Mouse (Mus musculus) liver, embryonic 12.5 days (tissue): Measurements from ENCODE around the gene Prune1. TPM values are rescaled to one million over a fixed set of nuclear protein-coding genes. Genes with fewer than 3 reads are reported as not detected.

Experiments
- ATAC-seq: fragments of 200-750 bp; cut with Nextera tagmentation; 2 replicates; pipeline ENCODE4 v1.8.0; 2017; ENCODE audit warnings: moderate number of reproducible peaks, mild to moderate bottlenecking, moderate library complexity
- H3K27ac ChIP-seq: fragments of 300-500 bp; sonication (generic); 2 replicates; pipeline ENCODE4 v1.5.1; 2016; ENCODE audit warnings: mild to moderate bottlenecking
- H3K27me3 ChIP-seq: fragments of 300-500 bp; sonication (generic); replicated peaks from 2 replicates; pipeline ENCODE4 v1.6.1; 2016; ENCODE audit warnings: mild to moderate bottlenecking, moderate library complexity
- H3K36me3 ChIP-seq: fragments of 300-500 bp; sonication (generic); 2 replicates; pipeline ENCODE4 v1.6.1; 2016; ENCODE audit warnings: mild to moderate bottlenecking, moderate library complexity
- H3K4me1 ChIP-seq: fragments of 300-500 bp; sonication (generic); 2 replicates; pipeline ENCODE4 v1.6.1; 2016
- H3K4me2 ChIP-seq: fragments of 300-500 bp; sonication (generic); 2 replicates; pipeline ENCODE4 v1.6.1; 2016; ENCODE audit warnings: mild to moderate bottlenecking, moderate library complexity
- H3K4me3 ChIP-seq: fragments of 300-500 bp; sonication (generic); 2 replicates; pipeline ENCODE4 v1.5.1; 2016; ENCODE audit warnings: mild to moderate bottlenecking, moderate library complexity
- H3K9ac ChIP-seq: fragments of 300-500 bp; sonication (generic); 2 replicates; pipeline ENCODE4 v1.6.1; 2016; ENCODE audit warnings: mild to moderate bottlenecking, moderate library complexity
- H3K9me3 ChIP-seq: fragments of 300-500 bp; sonication (generic); replicated peaks from 2 replicates; pipeline ENCODE4 v1.6.1; 2016; ENCODE audit warnings: mild to moderate bottlenecking, moderate library complexity
- WGBS: fragments of 180-500 bp; shearing (Covaris S2); methylation state at CpG from one replicate; pipeline ENCODE4 v1.1.7; 2016; ENCODE audit not compliant: insufficient replicate concordance; 5-methylcytosine and 5-hydroxymethylcytosine counted together
- polyA plus RNA-seq: library from polyadenylated mRNA; unstranded; fragments of >200 nt; fragmentation: Nextera tagmentation; extraction: Ambion mirVana; gene quantifications from 2 replicates; pipeline ENCODE4 v1.2.1, GENCODE M21; 2016

The Prune1 gene
- polyA plus RNA-seq, 1 experiment from 2014 or later = 11.8 TPM

DNA sequence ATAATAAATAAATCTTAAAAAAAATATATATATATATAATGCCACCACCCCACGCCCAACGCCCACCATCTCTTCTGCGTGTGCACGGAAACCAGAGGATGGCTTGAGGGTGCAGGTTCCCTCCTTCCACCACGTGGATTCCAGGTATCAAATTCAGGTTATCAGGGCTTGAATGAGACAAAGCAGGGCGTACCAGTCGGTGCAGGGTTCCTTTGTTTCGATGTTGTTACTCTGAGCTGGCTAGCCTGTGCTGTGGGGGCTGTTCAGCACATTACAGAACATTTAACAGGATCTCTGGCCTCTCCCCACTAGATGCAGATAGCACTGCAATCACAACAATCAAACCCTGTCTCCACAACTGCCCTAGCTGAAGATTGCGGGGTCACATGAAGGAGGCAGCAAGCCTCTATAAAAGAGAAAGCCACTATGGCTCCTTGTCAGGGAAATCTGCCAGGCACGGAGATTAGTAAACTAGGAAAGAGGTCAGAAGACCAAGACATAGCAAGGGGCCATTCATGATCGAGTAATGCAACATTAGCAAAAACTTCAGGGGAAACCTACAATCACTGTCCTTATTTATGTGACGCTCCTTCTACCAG, 11.0 kb downstream of the Prune1 start:
- Histone ChIP-seq H3K4me2 (no peak overlapping the region), H3K9ac (no peak overlapping the region), H3K36me3 (peaks cover 41% of the 10 kb centered on the region), H3K27me3 (no peaks in the 10 kb centered on the region), H3K9me3 (no peaks in the 10 kb centered on the region), H3K4me3 (no peak overlapping the region), H3K4me1 (peaks cover 28% of the 10 kb centered on the region), H3K27ac (no peak overlapping the region)
- ATAC-seq = no peak
- 77% methylated on average over 12 of the region's 12 CpGs for WGBS

DNA sequence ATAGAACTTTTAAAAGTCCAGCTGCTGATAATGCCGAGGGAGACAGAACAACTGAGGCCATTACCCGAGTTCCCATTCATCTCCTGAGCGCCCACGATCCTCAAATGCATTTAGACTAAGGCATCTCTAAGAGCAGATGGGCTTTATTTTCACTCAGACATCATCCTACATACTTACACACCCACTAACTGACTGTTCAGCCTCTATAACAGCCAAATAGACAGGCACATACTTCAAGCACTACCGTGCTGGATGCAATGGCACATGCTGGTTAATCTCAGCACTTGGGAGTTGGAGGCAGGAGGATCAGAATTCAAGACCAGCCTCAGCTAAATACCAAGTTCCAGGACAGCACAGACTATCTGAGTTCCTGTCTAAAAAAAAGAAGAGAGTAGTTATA, 12.1 kb downstream of the Prune1 start:
- WGBS = 82% methylated on average over 5 of the region's 5 CpGs
- Histone ChIP-seq H3K36me3 (peaks cover 48% of the 10 kb centered on the region), H3K4me3 (no peak overlapping the region), H3K9me3 (no peaks in the 10 kb centered on the region), H3K27me3 (no peaks in the 10 kb centered on the region), H3K9ac (no peak overlapping the region), H3K4me2 (no peak overlapping the region), H3K4me1 (peaks cover 17% of the 10 kb centered on the region), H3K27ac (no peak overlapping the region)
- ATAC-seq = no peak

DNA sequence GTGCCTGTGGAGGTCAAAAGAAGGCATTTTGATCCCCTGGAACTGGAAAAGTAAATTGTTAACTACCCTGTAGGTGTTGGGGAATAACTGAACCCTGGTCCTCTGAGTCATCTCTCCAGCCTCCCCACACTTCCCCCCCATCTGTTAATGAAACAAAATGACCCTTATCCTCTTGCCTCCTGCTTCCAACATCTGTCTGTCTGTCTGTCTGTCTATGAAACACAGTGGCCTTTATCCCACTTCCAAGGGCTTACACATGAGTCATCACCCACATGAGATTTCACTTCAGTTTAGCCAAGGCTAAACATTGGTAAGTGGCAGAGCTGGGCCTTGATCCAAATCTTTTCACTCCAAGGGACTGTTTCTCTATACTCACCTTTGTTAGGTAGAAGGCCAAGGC, 14.0 kb downstream of the Prune1 start:
- Histone ChIP-seq H3K27ac (no peak overlapping the region), H3K4me2 (no peak overlapping the region), H3K4me1 (peaks cover 14% of the 10 kb centered on the region), H3K27me3 (no peaks in the 10 kb centered on the region), H3K36me3 (peaks cover 57% of the 10 kb centered on the region), H3K4me3 (no peak overlapping the region), H3K9ac (no peak overlapping the region), H3K9me3 (no peaks in the 10 kb centered on the region)
- ATAC-seq = no peak

DNA sequence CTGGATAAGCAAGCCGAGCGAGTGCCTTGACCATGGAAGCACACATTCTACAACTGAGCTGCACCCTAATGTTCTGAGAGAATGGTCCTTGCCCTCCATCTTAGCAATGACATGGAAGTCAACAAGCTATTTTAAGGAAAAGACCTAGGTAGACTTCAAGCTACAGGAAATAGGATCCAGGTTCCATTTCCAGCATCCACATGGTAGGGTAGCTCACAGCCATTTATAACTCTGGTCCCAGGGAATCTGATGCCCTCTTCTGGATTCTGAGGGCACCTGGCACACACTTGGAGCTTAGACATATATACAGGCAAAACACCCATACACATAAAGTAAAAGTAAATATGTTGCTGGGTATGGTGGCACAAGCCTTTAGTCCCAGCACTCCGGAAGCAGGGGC, 15.8 kb downstream of the Prune1 start:
- H3K9ac ChIP-seq = no peak overlapping the region
- H3K36me3 ChIP-seq = peaks cover 73% of the 10 kb centered on the region
- no peak for ATAC-seq
- H3K27me3 ChIP-seq = no peaks in the 10 kb centered on the region
- H3K9me3 ChIP-seq = no peaks in the 10 kb centered on the region
- 91% methylated on average over 3 of the region's 3 CpGs for WGBS
- H3K4me1 ChIP-seq = peaks cover 15% of the 10 kb centered on the region
- no peak overlapping the region for H3K4me2 ChIP-seq
- H3K27ac ChIP-seq = no peak overlapping the region
- H3K4me3 ChIP-seq = no peak overlapping the region

DNA sequence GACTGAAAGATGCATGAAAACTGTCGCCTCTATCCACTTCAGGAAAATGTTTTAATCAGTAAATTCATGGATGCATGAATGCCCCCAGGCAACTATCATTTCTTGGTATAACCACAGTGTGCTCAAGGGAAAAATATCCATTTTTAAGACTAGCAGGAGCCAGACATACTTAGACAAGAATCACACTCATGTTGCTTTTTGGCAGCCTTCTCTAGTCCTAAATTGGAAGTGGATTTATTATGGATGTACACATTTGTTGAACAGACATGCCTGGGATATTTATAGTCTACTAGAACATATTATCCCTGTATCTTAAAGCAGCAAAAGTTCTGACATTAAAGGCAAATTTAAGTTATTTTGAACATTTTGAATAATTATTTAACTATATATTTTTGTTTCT, 17.2 kb downstream of the Prune1 start:
- peaks cover 80% of the 10 kb centered on the region for H3K36me3 ChIP-seq
- 78% methylated on average over 1 of the region's 1 CpGs for WGBS
- no peak overlapping the region for H3K27ac ChIP-seq
- no peak for ATAC-seq
- H3K4me1 ChIP-seq = peaks cover 12% of the 10 kb centered on the region
- H3K9me3 ChIP-seq = no peaks in the 10 kb centered on the region
- no peak overlapping the region for H3K9ac ChIP-seq
- no peaks in the 10 kb centered on the region for H3K27me3 ChIP-seq
- H3K4me2 ChIP-seq = no peak overlapping the region
- H3K4me3 ChIP-seq = no peak overlapping the region

DNA sequence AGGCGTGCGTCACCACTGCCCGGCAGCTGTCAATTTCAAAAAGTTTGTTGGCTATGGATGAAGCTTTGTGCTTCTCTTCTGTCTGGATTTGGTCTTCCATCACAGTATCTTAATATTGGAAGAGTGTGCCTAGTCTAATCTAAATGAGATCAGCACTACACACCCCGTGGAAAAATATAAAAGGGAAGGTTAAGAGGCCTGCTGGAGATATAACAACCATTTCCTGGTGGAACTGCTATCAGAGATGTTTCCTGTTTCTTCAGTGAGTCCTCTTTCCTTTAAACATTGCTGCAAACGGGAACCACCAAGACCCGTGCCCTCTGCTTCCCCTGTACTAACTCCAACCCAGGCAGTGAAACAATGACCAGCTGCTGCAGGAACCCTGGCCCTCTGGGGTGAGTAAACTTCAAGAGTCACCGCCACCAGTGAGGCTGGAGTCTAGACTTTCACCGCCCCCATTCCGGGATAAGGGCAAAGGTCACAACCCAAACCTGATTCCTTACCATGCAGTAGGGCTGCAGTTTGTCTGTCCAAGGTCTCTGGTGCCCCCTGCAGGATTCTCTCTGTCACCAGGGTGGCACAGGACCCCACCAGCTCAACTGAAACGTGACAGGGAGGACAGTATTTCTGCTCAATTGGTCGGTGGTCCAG, 18.7 kb downstream of the Prune1 start:
- Histone ChIP-seq H3K4me1 (peaks cover 12% of the 10 kb centered on the region), H3K4me3 (no peak overlapping the region), H3K27me3 (no peaks in the 10 kb centered on the region), H3K27ac (peak overlapping the region; percentile 40; the same call in 1 of the 2 replicates), H3K9me3 (no peaks in the 10 kb centered on the region), H3K9ac (no peak overlapping the region), H3K4me2 (no peak overlapping the region), H3K36me3 (peaks cover 83% of the 10 kb centered on the region)
- ATAC-seq = peak; percentile 80
- 39% methylated on average over 11 of the region's 11 CpGs for WGBS

DNA sequence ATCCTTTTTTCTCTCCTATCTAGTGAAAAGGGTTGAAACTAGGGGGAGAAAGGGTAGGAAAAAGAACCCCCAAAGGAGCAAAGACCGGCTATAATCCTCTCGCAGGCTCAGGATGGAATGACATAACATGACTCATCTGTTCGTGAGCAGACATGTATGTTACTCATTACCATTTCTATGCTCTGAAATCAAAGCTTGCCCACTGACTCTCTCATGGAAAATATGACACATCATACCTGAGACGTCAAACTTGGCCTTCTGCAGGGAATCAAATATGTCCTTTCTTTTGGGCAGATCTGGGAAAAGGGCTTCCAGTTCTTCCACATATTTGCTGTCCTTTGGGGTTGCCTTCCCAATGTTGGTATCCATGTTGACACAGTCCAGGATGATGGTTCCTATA, 19.9 kb downstream of the Prune1 start:
- WGBS = 82% methylated on average over 4 of the region's 4 CpGs
- Histone ChIP-seq H3K4me1 (peaks cover 12% of the 10 kb centered on the region), H3K36me3 (peaks cover 82% of the 10 kb centered on the region)

DNA sequence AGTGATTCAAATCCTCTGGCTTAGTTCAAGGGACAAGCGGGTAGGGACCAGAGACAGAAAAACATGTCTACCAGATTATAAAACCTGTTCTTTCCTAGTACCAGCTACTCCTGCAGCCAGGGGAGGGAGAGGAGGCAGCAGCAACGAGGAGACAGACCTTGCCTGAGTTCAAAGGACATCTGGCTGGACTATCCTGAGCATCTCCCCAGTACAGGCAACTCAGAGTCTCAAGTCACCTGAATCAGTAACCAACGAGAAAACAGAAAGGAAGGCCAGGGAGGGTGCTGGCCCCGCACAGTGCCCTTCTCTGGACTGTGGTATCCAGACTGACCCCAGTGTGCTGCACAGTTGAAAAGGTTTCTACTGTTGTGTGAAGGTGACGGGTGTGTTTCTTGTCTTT, 24.9 kb downstream of the Prune1 start:
- Histone ChIP-seq H3K4me2 (no peak overlapping the region), H3K4me3 (no peak overlapping the region), H3K36me3 (peaks cover 84% of the 10 kb centered on the region), H3K27ac (no peak overlapping the region), H3K4me1 (no peaks in the 10 kb centered on the region), H3K9me3 (no peaks in the 10 kb centered on the region), H3K9ac (no peak overlapping the region), H3K27me3 (no peaks in the 10 kb centered on the region)
- WGBS = 78% methylated on average over 5 of the region's 5 CpGs
- no peak for ATAC-seq

More for the DNA sequence above, 19.9 kb downstream of the Prune1 start:
- H3K9ac ChIP-seq = no peak overlapping the region
- no peak overlapping the region for H3K4me2 ChIP-seq
- ATAC-seq = no peak
- no peak overlapping the region for H3K4me3 ChIP-seq
- no peaks in the 10 kb centered on the region for H3K27me3 ChIP-seq
- no peak overlapping the region for H3K27ac ChIP-seq
- H3K9me3 ChIP-seq = no peaks in the 10 kb centered on the region

DNA sequence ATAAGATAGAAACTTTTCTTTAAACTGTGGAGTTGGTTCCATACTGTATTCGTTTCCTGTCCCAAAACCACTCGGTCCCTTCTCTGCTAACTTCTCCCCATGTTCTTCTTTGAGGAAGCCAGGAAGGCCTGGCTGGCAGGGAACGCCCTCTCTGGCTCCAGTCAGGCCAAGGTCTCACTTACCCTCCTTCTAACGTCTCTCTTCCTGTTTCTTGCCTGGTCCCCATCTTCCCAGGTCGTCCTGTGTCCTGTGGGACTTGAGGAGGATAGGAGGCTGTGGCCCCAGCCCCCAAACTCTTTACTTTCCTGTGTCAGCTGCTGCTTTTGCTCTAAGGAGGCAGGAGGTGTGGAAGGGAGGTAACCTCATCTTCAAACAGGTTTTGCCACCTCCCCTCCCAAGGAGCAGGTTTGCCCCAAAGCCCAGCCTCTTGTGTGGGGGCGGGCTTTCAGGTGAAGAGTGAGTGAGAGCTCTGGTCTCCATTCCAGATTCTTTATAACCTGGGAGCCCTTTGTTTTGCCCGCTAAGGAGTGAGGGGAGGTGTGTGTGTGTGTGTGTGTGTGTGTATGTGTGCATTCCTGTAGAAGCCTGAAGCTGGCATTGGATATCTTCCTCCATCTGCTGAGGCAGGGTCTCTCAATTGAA, 31.0 kb downstream of the Prune1 start, which contains the start of gene Bnipl:
Bnipl (minus strand) TSS at position 411 of the 642 bp plus-strand sequence.
- H3K4me2 ChIP-seq = no peak within 1 kb of the TSS
- no peaks in the 10 kb centered on the region for H3K27me3 ChIP-seq
- no peak for ATAC-seq
- no peaks in the 10 kb centered on the region for H3K9me3 ChIP-seq
- 49% methylated on average over 7 of the region's 7 CpGs for WGBS
- H3K4me1 ChIP-seq = peaks cover 19% of the 10 kb centered on the region
- H3K36me3 ChIP-seq = peaks cover 28% of the 10 kb centered on the region
- no peak within 1 kb of the TSS for H3K4me3 ChIP-seq
- H3K27ac ChIP-seq = no peak within 1 kb of the TSS
- H3K9ac ChIP-seq = no peak within 1 kb of the TSS

DNA sequence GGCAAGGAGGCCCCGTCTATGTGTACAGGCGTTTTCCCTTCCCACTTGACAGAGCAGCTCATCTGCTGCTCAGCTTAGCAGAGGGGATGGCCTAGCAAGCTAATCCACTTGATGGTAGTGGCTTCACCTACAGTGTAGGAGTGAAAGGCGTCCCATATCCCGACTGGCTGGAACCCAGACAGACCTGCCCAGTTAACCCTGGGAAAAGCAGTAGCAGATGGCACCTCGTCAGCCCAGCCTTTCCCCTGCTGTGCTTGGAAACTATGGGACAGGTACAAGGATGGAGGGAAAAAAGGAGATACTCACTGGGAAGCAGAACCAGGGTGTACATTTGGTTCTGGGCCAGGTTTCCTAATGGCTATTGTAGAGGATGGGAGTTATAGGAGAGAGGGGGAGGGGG, 31.5 kb downstream of the Prune1 start:
- peaks cover 19% of the 10 kb centered on the region for H3K4me1 ChIP-seq
- WGBS = 71% methylated on average over 5 of the region's 5 CpGs
- no peaks in the 10 kb centered on the region for H3K27me3 ChIP-seq
- no peak overlapping the region for H3K4me3 ChIP-seq
- no peaks in the 10 kb centered on the region for H3K9me3 ChIP-seq
- H3K36me3 ChIP-seq = peaks cover 22% of the 10 kb centered on the region
- H3K27ac ChIP-seq = no peak overlapping the region
- no peak overlapping the region for H3K4me2 ChIP-seq
- no peak overlapping the region for H3K9ac ChIP-seq
- no peak for ATAC-seq

DNA sequence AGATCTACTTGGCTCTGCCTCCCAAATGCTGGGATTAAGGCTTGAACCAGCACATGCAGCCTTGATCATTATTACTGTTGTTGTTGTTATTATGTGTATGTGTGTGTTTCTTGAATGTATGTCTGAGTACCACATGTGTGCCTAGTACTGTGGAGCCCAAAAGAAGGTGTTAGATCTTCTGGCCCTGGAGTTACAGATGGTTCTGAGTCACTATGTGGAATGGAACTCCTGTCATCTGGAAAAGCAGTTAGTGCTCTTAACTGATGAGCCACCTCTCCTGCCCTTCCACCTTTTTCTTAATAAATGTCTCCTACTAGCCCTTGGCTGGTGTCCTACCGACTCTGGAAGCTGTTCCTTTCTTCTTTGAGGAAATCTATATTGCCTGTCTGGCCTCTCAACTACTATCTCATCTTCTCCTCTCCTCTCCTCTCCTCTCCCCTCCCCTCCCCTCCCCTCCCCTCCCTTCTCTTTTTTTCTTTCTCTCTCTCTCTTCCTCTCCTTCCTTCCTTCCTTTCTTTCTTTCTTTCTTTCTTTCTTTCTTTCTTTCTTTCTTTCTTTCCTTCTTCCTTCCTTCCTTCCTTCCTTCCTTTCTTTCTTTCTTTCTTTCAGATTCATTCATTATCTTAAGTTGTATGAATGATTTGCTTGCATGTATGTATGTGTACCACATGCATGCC, 34.1 kb downstream of the Prune1 start:
- no peak overlapping the region for H3K9ac ChIP-seq
- H3K27me3 ChIP-seq = no peaks in the 10 kb centered on the region
- no peak overlapping the region for H3K27ac ChIP-seq
- ATAC-seq = no peak
- peaks cover under 1% of the 10 kb centered on the region for H3K36me3 ChIP-seq
- peaks cover 19% of the 10 kb centered on the region for H3K4me1 ChIP-seq
- H3K9me3 ChIP-seq = no peaks in the 10 kb centered on the region
- H3K4me2 ChIP-seq = no peak overlapping the region
- no peak overlapping the region for H3K4me3 ChIP-seq
- 40% methylated on average over 1 of the region's 1 CpGs for WGBS
